Mouse (Mus musculus) limb, embryonic 14.5 days (tissue): ENCODE results near the gene Slc6a13. TPM values are rescaled to one million over a fixed set of nuclear protein-coding genes. Genes with fewer than 3 reads are reported as not detected.

Experiments
- ATAC-seq: fragments of 200-750 bp; cut with Nextera tagmentation; 2 replicates; pipeline ENCODE4 v1.8.0; 2017; ENCODE audit warnings: low read depth, moderate number of reproducible peaks, moderate TSS enrichment; ENCODE audit not compliant: low FRiP score
- DNase-seq: peaks from one replicate; pipeline ENCODE4 v3.0.0-alpha.2; 2015; ENCODE audit warnings: low spot score
- H3K27ac ChIP-seq: fragments of 300-500 bp; sonication (generic); replicated peaks from 2 replicates; pipeline ENCODE4 v1.5.1; 2014; ENCODE audit warnings: low read depth, mild to moderate bottlenecking, low read length, moderate library complexity, mixed read lengths
- H3K27me3 ChIP-seq: fragments of 300-500 bp; sonication (generic); 2 replicates; pipeline ENCODE4 v1.6.1; 2014; ENCODE audit warnings: low read length, mixed read lengths; ENCODE audit not compliant: control insufficient read depth, insufficient read depth
- H3K36me3 ChIP-seq: fragments of 300-500 bp; sonication (generic); 2 replicates; pipeline ENCODE4 v1.6.1; 2014; ENCODE audit warnings: mild to moderate bottlenecking, low read length, moderate library complexity, mixed read lengths; ENCODE audit not compliant: control insufficient read depth, insufficient read depth
- H3K4me1 ChIP-seq: fragments of 300-500 bp; sonication (generic); 2 replicates; pipeline ENCODE4 v1.6.1; 2014; ENCODE audit warnings: antibody characterized with exemption, low read length, mixed read lengths; ENCODE audit not compliant: control insufficient read depth, insufficient read depth
- H3K4me2 ChIP-seq: fragments of 300-500 bp; sonication (generic); replicated peaks from 2 replicates; pipeline ENCODE4 v1.6.1; 2014; ENCODE audit warnings: low read depth, mild to moderate bottlenecking, low read length, moderate library complexity; ENCODE audit not compliant: severe bottlenecking
- H3K4me3 ChIP-seq: fragments of 300-500 bp; sonication (generic); replicated peaks from 2 replicates; pipeline ENCODE4 v1.5.1; 2014; ENCODE audit warnings: low read length
- H3K9ac ChIP-seq: fragments of 300-500 bp; sonication (generic); 2 replicates; pipeline ENCODE4 v1.6.1; 2014; ENCODE audit warnings: mild to moderate bottlenecking, low read depth, low read length, moderate library complexity; ENCODE audit not compliant: severe bottlenecking
- H3K9me3 ChIP-seq: fragments of 300-500 bp; sonication (generic); 2 replicates; pipeline ENCODE4 v1.6.1; 2016; ENCODE audit warnings: low read length; ENCODE audit not compliant: control insufficient read depth
- POLR2A ChIP-seq: fragments of 200-500 bp; IDR thresholded peaks from 2 replicates; pipeline ENCODE4 v1.8.0; 2012; ENCODE audit warnings: inconsistent platforms, mild to moderate bottlenecking, moderate library complexity, borderline replicate concordance; ENCODE audit not compliant: insufficient read depth, insufficient read length; ENCODE audit errors: extremely low read depth
- WGBS: fragments of 180-500 bp; shearing (Covaris S2); extraction: QIAGEN DNeasy Blood & Tissue Kit; methylation state at CpG from one replicate; pipeline ENCODE4 v1.1.7; 2014; 5-methylcytosine and 5-hydroxymethylcytosine counted together
- polyA plus RNA-seq, 2 experiments: library from polyadenylated mRNA; depleted of rRNA in 1 of 2; stranded (reverse) in 1 of 2; unstranded in 1 of 2; fragments of >200 nt; fragmentation: Nextera tagmentation in 1 of 2; extraction: Ambion mirVana in 1 of 2; gene quantifications; 2 replicates each; pipeline versions ENCODE4 v1.2.1 to v1.2.3; 2012 to 2014

Gene Slc6a13
- polyA plus RNA-seq (2012; rRNA removed) (3.2 and 3.3 TPM in 2 replicates), polyA plus RNA-seq (2014; fragmentation: Nextera tagmentation; extraction: Ambion mirVana) (2.4 and 2.6 TPM in 2 replicates)

- Histone ChIP-seq H3K27me3 (no peaks in the 10 kb centered on the region; the same call in 1 of the 2 replicates), H3K4me3 (no peak within 1 kb of the TSS), H3K36me3 (no peaks in the 10 kb centered on the region), H3K4me1 (0 out of 2 replicates have a peak, but pooled peaks cover 4% of the 10 kb centered on the region), H3K4me2 (0 out of 2 replicates have a peak within 1 kb of the TSS, but pooled peaks have one; percentile 20), H3K9me3 (no peaks in the 10 kb centered on the region), H3K9ac (no peak within 1 kb of the TSS), H3K27ac (no peak within 1 kb of the TSS)
- DNase-seq (peak; percentile 49), ATAC-seq (peak; percentile 75)
- TF ChIP-seq POLR2A = no peak
- WGBS = 3% methylated on average over 10 of the region's 11 CpGs
Measured at GRCm38 (mm10) chr6:121299954-121300353, at the start of gene Slc6a13. Slc6a13 (plus strand) TSS chr6:121300227.

- ATAC-seq = no peak
- Histone ChIP-seq H3K4me2 (no peak overlapping the region), H3K4me1 (no peaks in the 10 kb centered on the region), H3K9me3 (no peaks in the 10 kb centered on the region), H3K4me3 (no peak overlapping the region), H3K9ac (no peak overlapping the region), H3K27me3 (no peaks in the 10 kb centered on the region), H3K36me3 (no peaks in the 10 kb centered on the region), H3K27ac (no peak overlapping the region)
- no peak for DNase-seq
- TF ChIP-seq POLR2A = no peak
- WGBS = 54% methylated on average over 1 of the region's 1 CpGs
Measured at GRCm38 (mm10) chr6:121250406-121250805, 49.6 kb upstream of the Slc6a13 start.

GRCm38 (mm10) chr6:121251256-121251655 lies 48.8 kb upstream of the Slc6a13 start:
- Histone ChIP-seq H3K27me3 (no peaks in the 10 kb centered on the region), H3K4me2 (no peak overlapping the region), H3K9me3 (no peaks in the 10 kb centered on the region), H3K4me1 (no peaks in the 10 kb centered on the region), H3K27ac (no peak overlapping the region), H3K9ac (no peak overlapping the region), H3K36me3 (no peaks in the 10 kb centered on the region), H3K4me3 (no peak overlapping the region)
- 80% methylated on average over 5 of the region's 5 CpGs for WGBS
- TF ChIP-seq POLR2A = no peak
- no peak for DNase-seq
- ATAC-seq = no peak

GRCm38 (mm10) chr6:121260548-121260947 lies 39.5 kb upstream of the Slc6a13 start:
- no peaks in the 10 kb centered on the region for H3K4me1 ChIP-seq
- TF ChIP-seq POLR2A = no peak

GRCm38 (mm10) chr6:121261233-121261632 lies 38.8 kb upstream of the Slc6a13 start:
- H3K36me3 ChIP-seq = no peaks in the 10 kb centered on the region
- no peaks in the 10 kb centered on the region for H3K9me3 ChIP-seq
- H3K4me1 ChIP-seq = no peaks in the 10 kb centered on the region
- H3K4me3 ChIP-seq = no peak overlapping the region
- no peaks in the 10 kb centered on the region for H3K27me3 ChIP-seq
- no peak overlapping the region for H3K4me2 ChIP-seq
- ATAC-seq = no peak
- H3K9ac ChIP-seq = no peak overlapping the region
- DNase-seq = no peak
- TF ChIP-seq POLR2A = no peak
- H3K27ac ChIP-seq = no peak overlapping the region
- 75% methylated on average over 8 of the region's 8 CpGs for WGBS

More at GRCm38 (mm10) chr6:121260548-121260947, 39.5 kb upstream of the Slc6a13 start:
- 32% methylated on average over 9 of the region's 9 CpGs for WGBS
- no peak for ATAC-seq
- peak; percentile 71 for DNase-seq
- Histone ChIP-seq H3K4me2 (no peak overlapping the region), H3K9me3 (no peaks in the 10 kb centered on the region), H3K36me3 (no peaks in the 10 kb centered on the region), H3K27ac (no peak overlapping the region), H3K9ac (no peak overlapping the region), H3K4me3 (no peak overlapping the region), H3K27me3 (no peaks in the 10 kb centered on the region)
